7 mouse cellular contexts compared by ENCODE assay signal in genomic region chr3:26834178-26835050, GRCm38 (mm10).
DNase-seq lines count a peak whose midpoint lies in the region; ATAC-seq and TF ChIP-seq lines count a peak whose summit lies in the region.

No protein-coding gene starts in this region.

- 64% methylated on average over 21 of the region's 21 CpGs for WGBS in lung, embryonic 14.5 days

- TF ChIP-seq CTCF in lung, embryonic 14.5 days (IDR thresholded peaks at IDR 0.05; ENCODE audit: low read depth): peak; percentile 69

- H3K4me1 ChIP-seq in lung, embryonic 14.5 days (ENCODE audit: insufficient read depth): no peaks in the 10 kb centered on the region

- no peak overlapping the region for H3K27ac ChIP-seq in lung, embryonic 14.5 days (ENCODE audit: low read depth)

- H3K27me3 ChIP-seq in lung, embryonic 14.5 days (ENCODE audit: insufficient read depth, low read length): no peaks in the 10 kb centered on the region

- peak; percentile 82; the same call in 1 of the 2 replicates for ATAC-seq in lung, embryonic 14.5 days (ENCODE audit: insufficient read depth)
- peak; percentile 90 to 96 for ATAC-seq in hematopoietic stem cell, adult 5-6 weeks (replicated peaks in 1 of 2; ENCODE audit: insufficient read depth in 1 of 2, low FRiP score in 2 of 2, low TSS enrichment in 1 of 2, low read depth in 1 of 2, poor library complexity in 2 of 2, severe bottlenecking in 2 of 2)

- no peaks in the 10 kb centered on the region for H3K36me3 ChIP-seq in lung, embryonic 14.5 days (ENCODE audit: insufficient read depth)

- no peak overlapping the region for H3K4me3 ChIP-seq in lung, embryonic 14.5 days (ENCODE audit: low read depth, low read length)

- H3K9me3 ChIP-seq in lung, embryonic 14.5 days (ENCODE audit: low read depth, low read length): no peaks in the 10 kb centered on the region

- intact Hi-C loops in left cerebral cortex, postnatal 4 days (cut with DNase I): loop anchor here (10.0 kb wide), 2 partner anchors 500 to 660 kb away; partner anchors contain the start of gene Nlgn1

- DNase-seq in lung, embryonic 14.5 days: peak; percentile 71
- no peak for DNase-seq in lung, adult 18-20 months
- peak; percentile 30 to 31 for DNase-seq in cerebellum, postnatal 4 days (ENCODE audit: low spot score in 2 of 2)
- DNase-seq in left cerebral cortex, postnatal 4 days: peak; percentile 35
- peak; percentile 65 for DNase-seq in right cerebral cortex, postnatal 25 days
- DNase-seq in spleen, adult 12 weeks (ENCODE audit: low spot score): no peak

- H3K9ac ChIP-seq in lung, embryonic 14.5 days: no peak overlapping the region

- no peak overlapping the region for H3K4me2 ChIP-seq in lung, embryonic 14.5 days

Comparison
In these comparisons a context has a peak if more than half of its experiments do, and no peak if none do; other contexts are left out.
1. DNase-seq: peak in lung, embryonic 14.5 days (single experiment), cerebellum, postnatal 4 days (2 of 2), left cerebral cortex, postnatal 4 days (single experiment) and right cerebral cortex, postnatal 25 days (single experiment); none in lung, adult 18-20 months (0 of 2) and spleen, adult 12 weeks (single experiment).